Mouse (Mus musculus): ENCODE results near the gene Hist1h2bc. TPM values are rescaled to one million over a fixed set of nuclear protein-coding genes. Genes with fewer than 3 reads are reported as not detected.
A peak's percentile ranks its signal among the peaks of the same experiment; 100 is the strongest.

Gene Hist1h2bc
- total and polyA plus RNA-seq, 3 experiments = 73.4 to 135 (median 78.7) TPM

DNA sequence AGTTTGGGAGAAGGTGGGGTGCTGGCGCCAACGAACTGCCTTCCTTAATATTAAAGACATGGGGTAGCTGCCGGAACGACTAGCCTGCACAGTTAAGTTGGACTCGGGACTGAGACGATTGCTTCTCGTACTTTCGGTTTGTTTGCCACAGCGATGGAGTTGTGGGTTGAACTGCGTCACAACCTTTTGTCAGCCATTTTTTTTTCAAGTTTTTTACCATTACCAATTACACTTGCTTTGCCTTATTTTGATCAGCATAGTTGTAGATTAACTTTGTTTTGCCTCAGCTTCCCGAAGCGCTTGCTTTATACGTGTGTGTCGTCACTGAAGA, 55.9 kb downstream of the Hist1h2bc start:
- Histone ChIP-seq H3K79me2 (replicated peaks; ENCODE audit: control insufficient read depth, insufficient read depth, low read length) (no peaks in the 10 kb centered on the region), H3K27me3 (ENCODE audit: control insufficient read depth, insufficient read depth, low read length) (no peaks in the 10 kb centered on the region), H3K27ac (peak overlapping the region; percentile 96), H3K36me3 (ENCODE audit: control insufficient read depth, insufficient read depth, low read length) (peaks cover 18% of the 10 kb centered on the region), H3K4me1 (ENCODE audit: control insufficient read depth, insufficient read depth, low read length) (peaks cover 1% of the 10 kb centered on the region; the same call in 1 of the 2 replicates), H3K4me3 (peak overlapping the region; percentile 89), H3K9ac (ENCODE audit: low read depth, low read length) (peak overlapping the region; percentile 85)
- TF ChIP-seq EP300 (IDR thresholded peaks at IDR 0.05; ENCODE audit: insufficient read depth, low read depth, low read length) = no peak
- no peak for TF ChIP-seq CTCF (IDR thresholded peaks at IDR 0.05)
- no peak; the same call in 1 of the 2 replicates for TF ChIP-seq POLR2A (IDR thresholded peaks at IDR 0.05; ENCODE audit: insufficient read depth, low read depth, low read length)
- intact Hi-C loops (cut with DNase I) = loop anchor here (1.0 to 10.0 kb wide), 4 partner anchors 42 to 1985 kb away; partner anchors contain the start of genes Hist1h2af, Hist1h2ak, Hist1h2bn and Hist1h4c
- no peak for DNase-seq
- 0% methylated on average over 14 of the region's 14 CpGs for WGBS

DNA sequence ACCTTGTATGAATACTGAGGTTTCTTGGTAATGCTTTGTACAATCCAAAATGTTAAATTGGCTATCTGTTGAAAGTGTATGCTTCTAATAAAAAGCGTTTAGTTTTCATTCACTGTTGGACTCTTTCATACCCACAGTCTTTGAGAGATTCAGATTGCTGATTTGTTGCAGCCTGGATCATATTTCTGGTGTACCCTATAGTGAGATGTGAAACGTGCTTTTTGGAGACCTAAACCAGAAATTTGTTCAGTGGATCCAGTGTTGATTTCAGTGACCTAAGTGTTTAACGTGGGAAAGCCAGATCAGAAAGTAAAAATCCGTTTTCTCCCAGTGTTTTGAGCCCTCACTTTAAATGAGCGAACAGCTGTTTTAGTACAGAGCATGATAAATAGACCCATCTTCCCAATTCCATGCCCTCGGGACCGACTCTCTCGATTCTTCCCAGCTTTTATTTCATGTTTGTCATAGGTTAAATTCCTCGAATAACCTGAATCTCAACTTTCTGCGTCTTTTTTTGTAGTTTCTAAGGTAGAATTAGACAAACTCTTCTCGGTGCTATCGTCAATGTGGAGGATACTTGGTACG, 56.3 kb downstream of the Hist1h2bc start:
- Histone ChIP-seq H3K4me1 (ENCODE audit: control insufficient read depth, insufficient read depth, low read length) (peaks cover 1% of the 10 kb centered on the region; the same call in 1 of the 2 replicates), H3K36me3 (ENCODE audit: control insufficient read depth, insufficient read depth, low read length) (peaks cover 18% of the 10 kb centered on the region), H3K27ac (peak overlapping the region; percentile 96), H3K4me3 (peak overlapping the region; percentile 89), H3K9ac (ENCODE audit: low read depth, low read length) (peak overlapping the region; percentile 85), H3K79me2 (replicated peaks; ENCODE audit: control insufficient read depth, insufficient read depth, low read length) (no peaks in the 10 kb centered on the region), H3K27me3 (ENCODE audit: control insufficient read depth, insufficient read depth, low read length) (no peaks in the 10 kb centered on the region)
- no peak for DNase-seq
- TF ChIP-seq CTCF (IDR thresholded peaks at IDR 0.05) (no peak), EP300 (IDR thresholded peaks at IDR 0.05; ENCODE audit: insufficient read depth, low read depth, low read length) (no peak), POLR2A (IDR thresholded peaks at IDR 0.05; ENCODE audit: insufficient read depth, low read depth, low read length) (no peak)
- WGBS = 25% methylated on average over 13 of the region's 13 CpGs
- intact Hi-C loops (cut with DNase I) = loop anchor here (5.0 kb wide), 2 partner anchors 158 to 208 kb away; partner anchors contain the start of genes Hist1h2af, Hist1h4d and Hist1h4h

GRCm38 (mm10) chr13:23740910-23741309, 56.9 kb downstream of the Hist1h2bc start:
- 58% methylated on average over 5 of the region's 5 CpGs for WGBS
- H3K27ac ChIP-seq = no peak overlapping the region

GRCm38 (mm10) chr13:23742007-23742406, 58.0 kb downstream of the Hist1h2bc start:
- H3K9ac ChIP-seq (ENCODE audit: low read depth, low read length) = no peak overlapping the region
- intact Hi-C loops (cut with DNase I) = loop anchor here (5.0 kb wide), 2 partner anchors 160 to 210 kb away; partner anchors contain the start of genes Hist1h2af, Hist1h4d and Hist1h4h

More at GRCm38 (mm10) chr13:23740910-23741309, 56.9 kb downstream of the Hist1h2bc start:
- peaks cover 18% of the 10 kb centered on the region for H3K36me3 ChIP-seq (ENCODE audit: control insufficient read depth, insufficient read depth, low read length)
- H3K27me3 ChIP-seq (ENCODE audit: control insufficient read depth, insufficient read depth, low read length) = no peaks in the 10 kb centered on the region
- no peak for DNase-seq
- H3K9ac ChIP-seq (ENCODE audit: low read depth, low read length) = no peak overlapping the region
- intact Hi-C loops (cut with DNase I) = loop anchor here (5.0 kb wide), 2 partner anchors 159 to 209 kb away; partner anchors contain the start of genes Hist1h2af, Hist1h4d and Hist1h4h
- H3K4me3 ChIP-seq = peak overlapping the region; percentile 89; the same call in 1 of the 2 replicates
- TF ChIP-seq POLR2A (IDR thresholded peaks at IDR 0.05; ENCODE audit: insufficient read depth, low read depth, low read length) (no peak), EP300 (IDR thresholded peaks at IDR 0.05; ENCODE audit: insufficient read depth, low read depth, low read length) (no peak), CTCF (IDR thresholded peaks at IDR 0.05) (no peak)
- H3K4me1 ChIP-seq (ENCODE audit: control insufficient read depth, insufficient read depth, low read length) = peaks cover 2% of the 10 kb centered on the region
- H3K79me2 ChIP-seq (replicated peaks; ENCODE audit: control insufficient read depth, insufficient read depth, low read length) = no peaks in the 10 kb centered on the region

More at GRCm38 (mm10) chr13:23742007-23742406, 58.0 kb downstream of the Hist1h2bc start:
- Histone ChIP-seq H3K36me3 (ENCODE audit: control insufficient read depth, insufficient read depth, low read length) (peaks cover 18% of the 10 kb centered on the region), H3K4me3 (no peak overlapping the region), H3K4me1 (ENCODE audit: control insufficient read depth, insufficient read depth, low read length) (peaks cover 3% of the 10 kb centered on the region), H3K27me3 (ENCODE audit: control insufficient read depth, insufficient read depth, low read length) (no peaks in the 10 kb centered on the region), H3K27ac (no peak overlapping the region), H3K79me2 (replicated peaks; ENCODE audit: control insufficient read depth, insufficient read depth, low read length) (no peaks in the 10 kb centered on the region)
- no peak for DNase-seq
- TF ChIP-seq CTCF (IDR thresholded peaks at IDR 0.05) = no peak
- TF ChIP-seq EP300 (IDR thresholded peaks at IDR 0.05; ENCODE audit: insufficient read depth, low read depth, low read length) = no peak
- TF ChIP-seq POLR2A (IDR thresholded peaks at IDR 0.05; ENCODE audit: insufficient read depth, low read depth, low read length) = no peak

Small RNAs within 50 kb of the gene (microRNA-seq; reads per million reads assigned to microRNA genes)
- 0 reads per million in 2 experiments for gene Gm44350

Other genes with a start within 250 kb of the Hist1h2bc start
Only the 30 nearest of the 37 such genes appear.
- gene Hist1h2af, start 150.3 kb upstream of the Hist1h2bc start, total RNA-seq (2021) = 1 to 10 TPM; 4.4 to 9.8 TPM
- gene Hist1h2af, start 150.3 kb upstream of the Hist1h2bc start, polyA plus RNA-seq (2012; rRNA removed) = 1.9 and 2.0 TPM in 2 replicates
- gene Hist1h3g, start 148.8 kb upstream of the Hist1h2bc start, total RNA-seq (2021) = 1 to 10 TPM in 1 of 2 experiments, under 1 TPM in 1; 0.94 to 2.1 TPM
- gene Hist1h3g, start 148.8 kb upstream of the Hist1h2bc start, polyA plus RNA-seq (2012; rRNA removed) = 0.80 and 1.8 TPM in 2 replicates
- 1 to 10 TPM; 1.1 to 1.2 TPM for gene Hist1h2bh, start 140.8 kb upstream of the Hist1h2bc start, total RNA-seq (2021)
- gene Hist1h2bh, start 140.8 kb upstream of the Hist1h2bc start, polyA plus RNA-seq (2012; rRNA removed) = 0.29 and 0.61 TPM in 2 replicates
- gene Hist1h3f, start 140.1 kb upstream of the Hist1h2bc start, total RNA-seq (2021) = 1 to 10 TPM; 5.1 to 5.5 TPM
- gene Hist1h3f, start 140.1 kb upstream of the Hist1h2bc start, polyA plus RNA-seq (2012; rRNA removed) = 0.94 and 1.1 TPM in 2 replicates
- gene Hist1h4f, start 132.6 kb upstream of the Hist1h2bc start, total RNA-seq (2021) = 10 to 100 TPM; 14.7 to 19.6 TPM
- gene Hist1h4f, start 132.6 kb upstream of the Hist1h2bc start, polyA plus RNA-seq (2012; rRNA removed) = 0.88 TPM in 1 of 2 replicates, not detected in the other
- under 1 TPM; 0.86 to 0.91 TPM for gene Hist1h1d, start 130.9 kb upstream of the Hist1h2bc start, total RNA-seq (2021)
- gene Hist1h1d, start 130.9 kb upstream of the Hist1h2bc start, polyA plus RNA-seq (2012; rRNA removed) = 0.04 and 0.09 TPM in 2 replicates
- 10 to 100 TPM; 14.0 to 14.6 TPM for gene Hist1h3e, start 121.8 kb upstream of the Hist1h2bc start, total RNA-seq (2021)
- gene Hist1h3e, start 121.8 kb upstream of the Hist1h2bc start, polyA plus RNA-seq (2012; rRNA removed) = 1.8 and 2.0 TPM in 2 replicates
- gene Hist1h2ae, start 113.0 kb upstream of the Hist1h2bc start, total RNA-seq (2021) = 1 to 10 TPM; 1.8 to 2.8 TPM
- 0.49 and 0.50 TPM in 2 replicates for gene Hist1h2ae, start 113.0 kb upstream of the Hist1h2bc start, polyA plus RNA-seq (2012; rRNA removed)
- 10 to 100 TPM; 16.4 to 19.5 TPM for gene Hist1h2bg, start 112.8 kb upstream of the Hist1h2bc start, total RNA-seq (2021)
- 3.3 TPM in 2 replicates for gene Hist1h2bg, start 112.8 kb upstream of the Hist1h2bc start, polyA plus RNA-seq (2012; rRNA removed)
- 1 to 10 TPM; 5.2 to 8.4 TPM for gene Hist1h2bf, start 110.0 kb upstream of the Hist1h2bc start, total RNA-seq (2021)
- gene Hist1h2bf, start 110.0 kb upstream of the Hist1h2bc start, polyA plus RNA-seq (2012; rRNA removed) = 1.00 TPM in 1 of 2 replicates, not detected in the other
- gene Hist1h2ad, start 109.8 kb upstream of the Hist1h2bc start, total RNA-seq (2021) = 1 to 10 TPM; 1.4 to 2.8 TPM
- gene Hist1h2ad, start 109.8 kb upstream of the Hist1h2bc start, polyA plus RNA-seq (2012; rRNA removed) = 0.61 TPM in 1 of 2 replicates, not detected in the other
- 1 to 10 TPM; 1.5 to 2.3 TPM for gene Hist1h3d, start 108.4 kb upstream of the Hist1h2bc start, total RNA-seq (2021)
- 1.1 and 1.6 TPM in 2 replicates for gene Hist1h3d, start 108.4 kb upstream of the Hist1h2bc start, polyA plus RNA-seq (2012; rRNA removed)
- gene Hist1h4d, start 102.6 kb upstream of the Hist1h2bc start, total RNA-seq (2021) = 10 to 100 TPM; 47.3 to 51.7 TPM
- gene Hist1h4d, start 102.6 kb upstream of the Hist1h2bc start, polyA plus RNA-seq (2012; rRNA removed) = 1.7 and 2.5 TPM in 2 replicates
- 1 to 10 TPM; 8.8 to 9.8 TPM for gene Hist1h2be, start 63.1 kb upstream of the Hist1h2bc start, total RNA-seq (2021)
- 2.4 and 4.9 TPM in 2 replicates for gene Hist1h2be, start 63.1 kb upstream of the Hist1h2bc start, polyA plus RNA-seq (2012; rRNA removed)
- 10 to 100 TPM; 20.4 to 28.8 TPM for gene Hist1h1e, start 61.6 kb upstream of the Hist1h2bc start, total RNA-seq (2021)
- 1.3 and 3.2 TPM in 2 replicates for gene Hist1h1e, start 61.6 kb upstream of the Hist1h2bc start, polyA plus RNA-seq (2012; rRNA removed)
- 1 to 10 TPM; 1.3 to 1.6 TPM for gene Hist1h2ac, start 251 bp upstream of the Hist1h2bc start, total RNA-seq (2021)
- 0.57 and 0.76 TPM in 2 replicates for gene Hist1h2ac, start 251 bp upstream of the Hist1h2bc start, polyA plus RNA-seq (2012; rRNA removed)
- gene Hist1h1t, start 11.6 kb downstream of the Hist1h2bc start, total RNA-seq (2021) = not detected
- gene Hist1h1t, start 11.6 kb downstream of the Hist1h2bc start, polyA plus RNA-seq (2012; rRNA removed) = not detected in 2 replicates
- 10 to 100 TPM; 42.3 to 45.8 TPM for gene Hist1h4c, start 14.3 kb downstream of the Hist1h2bc start, total RNA-seq (2021)
- 1.5 and 3.2 TPM in 2 replicates for gene Hist1h4c, start 14.3 kb downstream of the Hist1h2bc start, polyA plus RNA-seq (2012; rRNA removed)
- 10 to 100 TPM; 58.9 to 62.8 TPM for gene Hfe, start 26.7 kb downstream of the Hist1h2bc start, total RNA-seq (2021)
- gene Hfe, start 26.7 kb downstream of the Hist1h2bc start, polyA plus RNA-seq (2012; rRNA removed) = 16.8 and 21.1 TPM in 2 replicates
- 100 to 1,000 TPM; 147 to 185 TPM for gene Hist1h1c, start 54.6 kb downstream of the Hist1h2bc start, total RNA-seq (2021)
- 55.5 and 80.0 TPM in 2 replicates for gene Hist1h1c, start 54.6 kb downstream of the Hist1h2bc start, polyA plus RNA-seq (2012; rRNA removed)
- gene Hist1h3c, start 61.4 kb downstream of the Hist1h2bc start, total RNA-seq (2021) = 1 to 10 TPM in 1 of 2 experiments, not detected in 1; 2.5 TPM
- gene Hist1h3c, start 61.4 kb downstream of the Hist1h2bc start, polyA plus RNA-seq (2012; rRNA removed) = 0.64 TPM in 1 of 2 replicates, not detected in the other
- gene Hist1h2bb, start 62.5 kb downstream of the Hist1h2bc start, total RNA-seq (2021) = 1 to 10 TPM; 3.2 to 4.9 TPM
- gene Hist1h2bb, start 62.5 kb downstream of the Hist1h2bc start, polyA plus RNA-seq (2012; rRNA removed) = 0.47 and 0.76 TPM in 2 replicates
- 1 to 10 TPM; 4.4 to 6.7 TPM for gene Hist1h2ab, start 66.9 kb downstream of the Hist1h2bc start, total RNA-seq (2021)
- 0.51 TPM in 1 of 2 replicates, not detected in the other for gene Hist1h2ab, start 66.9 kb downstream of the Hist1h2bc start, polyA plus RNA-seq (2012; rRNA removed)
- gene Hist1h3b, start 68.1 kb downstream of the Hist1h2bc start, total RNA-seq (2021) = 1 to 10 TPM; 6.4 to 8.0 TPM
- 1.7 TPM in 1 of 2 replicates, not detected in the other for gene Hist1h3b, start 68.1 kb downstream of the Hist1h2bc start, polyA plus RNA-seq (2012; rRNA removed)
- 10 to 100 TPM in 1 of 2 experiments, 1 to 10 TPM in 1; 4.9 to 11.3 TPM for gene Hist1h4b, start 72.8 kb downstream of the Hist1h2bc start, total RNA-seq (2021)
- gene Hist1h4b, start 72.8 kb downstream of the Hist1h2bc start, polyA plus RNA-seq (2012; rRNA removed) = 1.1 TPM in 1 of 2 replicates, not detected in the other
- gene Hist1h4a, start 77.0 kb downstream of the Hist1h2bc start, total RNA-seq (2021) = 1 to 10 TPM; 6.2 to 7.2 TPM
- 0.47 TPM in 1 of 2 replicates, not detected in the other for gene Hist1h4a, start 77.0 kb downstream of the Hist1h2bc start, polyA plus RNA-seq (2012; rRNA removed)
- gene Hist1h3a, start 78.2 kb downstream of the Hist1h2bc start, total RNA-seq (2021) = 1 to 10 TPM; 5.1 to 8.9 TPM
- not detected in 2 replicates for gene Hist1h3a, start 78.2 kb downstream of the Hist1h2bc start, polyA plus RNA-seq (2012; rRNA removed)
- gene Hist1h1a, start 79.5 kb downstream of the Hist1h2bc start, total RNA-seq (2021) = 1 to 10 TPM; 2.0 to 3.4 TPM
- 0.21 and 0.26 TPM in 2 replicates for gene Hist1h1a, start 79.5 kb downstream of the Hist1h2bc start, polyA plus RNA-seq (2012; rRNA removed)
- gene Trim38, start 85.7 kb downstream of the Hist1h2bc start, total RNA-seq (2021) = under 1 TPM in 1 of 2 experiments, not detected in 1; 0.11 TPM
- gene Trim38, start 85.7 kb downstream of the Hist1h2bc start, polyA plus RNA-seq (2012; rRNA removed) = 0.08 and 0.12 TPM in 2 replicates
- gene Slc17a2, start 122.8 kb downstream of the Hist1h2bc start, total RNA-seq (2021) = not detected
- 0.06 and 0.09 TPM in 2 replicates for gene Slc17a2, start 122.8 kb downstream of the Hist1h2bc start, polyA plus RNA-seq (2012; rRNA removed)